ENCODE assay signal across 27 mouse cellular contexts in the genomic region with DNA sequence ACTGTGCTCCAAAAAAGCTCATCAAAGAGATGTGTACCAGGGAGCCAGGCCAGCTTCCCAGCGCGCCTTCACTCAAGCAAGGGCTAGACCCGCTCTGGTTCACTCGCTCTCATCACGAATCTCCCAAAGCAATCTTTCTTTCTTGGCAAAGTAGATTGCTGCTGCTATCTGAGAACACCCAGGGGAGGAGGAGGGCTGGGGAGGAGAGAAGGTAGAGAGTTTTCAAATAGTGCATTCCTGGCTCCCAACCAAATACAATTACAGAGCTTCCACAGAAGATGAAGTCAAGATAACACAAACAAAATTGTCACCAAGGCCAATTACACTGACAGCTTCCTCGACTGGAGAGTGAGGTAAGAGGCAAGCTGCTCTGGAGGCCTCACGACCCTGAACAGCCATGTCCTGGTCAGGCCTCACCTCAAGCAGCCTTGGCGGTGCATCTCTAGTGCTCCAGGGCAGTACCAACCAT. TPM values are rescaled to one million over a fixed set of nuclear protein-coding genes. Genes with fewer than 3 reads are reported as not detected.
A peak's percentile ranks its signal among the peaks of the same experiment; 100 is the strongest.
DNase-seq lines count a peak whose midpoint lies in the region; ATAC-seq and TF ChIP-seq lines count a peak whose summit lies in the region.
"Had no signal": no experiment of that assay in that cellular context is flagged by ENCODE, and none has a peak within 500 bp of the region (broad histone marks: within the 10 kb centered on the region; RNA-seq: fewer than 3 reads in every experiment).

No protein-coding gene starts in this region.

- 0 out of 2 replicates have a peak overlapping the region, but pooled peaks have one; percentile 6 for H3K27ac ChIP-seq in embryonic facial prominence, embryonic 12.5 days
- H3K27ac ChIP-seq in hindbrain, embryonic 14.5 days: no peak overlapping the region
- H3K27ac ChIP-seq: heart, embryonic 15.5 days; intestine, embryonic 15.5 days; layer of hippocampus, adult 2 months; liver, embryonic 12.5 days; midbrain, embryonic 13.5 days; neural tube, embryonic 12.5 days had no signal

- peak; percentile 88 for ATAC-seq in G1E (ENCODE audit: extremely low read depth, insufficient number of reproducible peaks, low FRiP score, poor library complexity, severe bottlenecking)
- peak; percentile 49; the same call in 1 of the 2 replicates for ATAC-seq in embryonic facial prominence, embryonic 12.5 days (ENCODE audit: insufficient number of reproducible peaks, insufficient read depth, low FRiP score, low TSS enrichment)
- no peak for ATAC-seq in hindbrain, embryonic 14.5 days (ENCODE audit: low FRiP score)
- ATAC-seq: forebrain, embryonic 14.5 days; hindbrain, embryonic 16.5 days; intestine, embryonic 15.5 days; liver, embryonic 12.5 days; midbrain, embryonic 13.5 days; Patski had no signal

- peak; percentile 37 for DNase-seq in adrenal gland, postnatal 14 days
- no peak for DNase-seq in adrenal gland, adult 2 months
- DNase-seq in heart, adult 11 months: peak; percentile 63
- DNase-seq in heart, postnatal 36 days: no peak
- peak; percentile 53 for DNase-seq in G1E (ENCODE audit: low spot score)
- no peak for DNase-seq in hindbrain, embryonic 14.5 days (ENCODE audit: low spot score)
- DNase-seq in kidney, adult 8-10 months: no peak
- DNase-seq: cerebellum, adult 2 months; cerebellum, postnatal 25 days; embryo, embryonic 11 days; kidney, postnatal 25 days; lung, embryonic 14.5 days; lung, postnatal 4 days; retina, postnatal 1 day; right cerebral cortex, postnatal 25 days; spleen, adult 18-20 months had no signal

- H3K4me3 ChIP-seq in G1E (ENCODE audit: low read depth, low read length): peak overlapping the region; percentile 42; the same call in 1 of the 2 replicates
- no peak overlapping the region for H3K4me3 ChIP-seq in embryonic facial prominence, embryonic 12.5 days
- no peak overlapping the region for H3K4me3 ChIP-seq in hindbrain, embryonic 14.5 days (replicated peaks; ENCODE audit: low read length)
- H3K4me3 ChIP-seq: erythroblast, embryonic 14.5 days; heart, embryonic 15.5 days; intestine, embryonic 15.5 days; layer of hippocampus, adult 2 months; liver, embryonic 12.5 days; midbrain, embryonic 13.5 days; neural tube, embryonic 12.5 days had no signal

- H3K36me3 ChIP-seq in G1E (replicated peaks): peaks cover 82% of the 10 kb centered on the region
- H3K36me3 ChIP-seq in embryonic facial prominence, embryonic 12.5 days: peaks cover 37% of the 10 kb centered on the region
- H3K36me3 ChIP-seq in hindbrain, embryonic 14.5 days (replicated peaks; ENCODE audit: control insufficient read depth, insufficient read depth): peaks cover 34% of the 10 kb centered on the region; the same call in 1 of the 2 replicates

- H3K4me2 ChIP-seq in embryonic facial prominence, embryonic 12.5 days (replicated peaks): no peak overlapping the region
- H3K4me2 ChIP-seq in hindbrain, embryonic 14.5 days (replicated peaks): no peak overlapping the region
- H3K4me2 ChIP-seq: heart, embryonic 15.5 days; intestine, embryonic 15.5 days; liver, embryonic 12.5 days; lung, embryonic 14.5 days; midbrain, embryonic 13.5 days; neural tube, embryonic 12.5 days had no signal

- peaks cover 83% of the 10 kb centered on the region for H3K4me1 ChIP-seq in G1E (ENCODE audit: insufficient read depth, low read depth, low read length)
- H3K4me1 ChIP-seq in embryonic facial prominence, embryonic 12.5 days: peaks cover 26% of the 10 kb centered on the region
- peaks cover 23% of the 10 kb centered on the region for H3K4me1 ChIP-seq in hindbrain, embryonic 14.5 days (replicated peaks; ENCODE audit: control insufficient read depth, insufficient read depth, low read length)

- no peak for TF ChIP-seq CTCF in G1E (IDR thresholded peaks at IDR 0.05; ENCODE audit: low read depth, low read length)

- H3K9ac ChIP-seq in embryonic facial prominence, embryonic 12.5 days: no peak overlapping the region
- no peak overlapping the region for H3K9ac ChIP-seq in hindbrain, embryonic 14.5 days
- H3K9ac ChIP-seq: heart, embryonic 15.5 days; intestine, embryonic 15.5 days; liver, embryonic 12.5 days; lung, embryonic 14.5 days; midbrain, embryonic 13.5 days; neural tube, embryonic 12.5 days had no signal

- no peaks in the 10 kb centered on the region for H3K27me3 ChIP-seq in G1E (ENCODE audit: insufficient read depth, low read length)
- H3K27me3 ChIP-seq in embryonic facial prominence, embryonic 12.5 days: no peaks in the 10 kb centered on the region
- H3K27me3 ChIP-seq in hindbrain, embryonic 14.5 days (ENCODE audit: control insufficient read depth, insufficient read depth, low read length): no peaks in the 10 kb centered on the region
- H3K27me3 ChIP-seq: heart, embryonic 15.5 days; intestine, embryonic 15.5 days; liver, embryonic 12.5 days; midbrain, embryonic 13.5 days; neural tube, embryonic 12.5 days; Patski had no signal

- H3K9me3 ChIP-seq in G1E (replicated peaks): no peaks in the 10 kb centered on the region
- no peaks in the 10 kb centered on the region for H3K9me3 ChIP-seq in embryonic facial prominence, embryonic 12.5 days
- no peaks in the 10 kb centered on the region for H3K9me3 ChIP-seq in hindbrain, embryonic 14.5 days (ENCODE audit: control insufficient read depth, low read length)
- H3K9me3 ChIP-seq: heart, embryonic 15.5 days; intestine, embryonic 15.5 days; liver, embryonic 12.5 days; midbrain, embryonic 13.5 days; neural tube, embryonic 12.5 days had no signal

- WGBS in embryonic facial prominence, embryonic 12.5 days: 52% methylated on average over 8 of the region's 8 CpGs
- 74% methylated on average over 8 of the region's 8 CpGs for WGBS in hindbrain, embryonic 14.5 days

- intact Hi-C loops in heart, postnatal 36 days (cut with DNase I): no loop called here

RNA-seq across cellular contexts. Expression of gene Tmem131l, which starts 12.2 kb away (rescaled TPM):
- total RNA-seq in adrenal gland, postnatal 14 days (2021): 45.7 and 60.1 TPM in 2 replicates
- total RNA-seq in adrenal gland, adult 2 months (2021): 10 to 100 TPM; 25.9 to 26.6 TPM
- polyA plus RNA-seq in adrenal gland, adult 2 months (2012; rRNA removed): 43.8 and 48.2 TPM in 2 replicates
- total RNA-seq in heart, postnatal 36 days (2021): 10 to 100 TPM; 25.5 to 26.1 TPM
- total RNA-seq in G1E (2014; fragmentation: Nextera tagmentation): 60.5 and 97.1 TPM in 2 replicates
- total RNA-seq in G1E (2017): 41.3 and 43.4 TPM in 2 replicates
- polyA plus RNA-seq in G1E (2012): 35.0 and 37.2 TPM in 2 replicates
- polyA plus RNA-seq in embryonic facial prominence, embryonic 12.5 days (2016; fragmentation: Nextera tagmentation; extraction: Ambion mirVana): 74.9 and 84.7 TPM in 2 replicates
- 51.2 and 57.5 TPM in 2 replicates for polyA plus RNA-seq in hindbrain, embryonic 14.5 days (2014; fragmentation: Nextera tagmentation; extraction: Ambion mirVana)

Comparison
In these comparisons a context has a peak if more than half of its experiments do, and no peak if none do; other contexts are left out.
1. DNase-seq: peak in adrenal gland, postnatal 14 days (single experiment), heart, adult 11 months (single experiment) and G1E (single experiment); none in adrenal gland, adult 2 months (single experiment), heart, postnatal 36 days (0 of 2), hindbrain, embryonic 14.5 days (single experiment) and kidney, adult 8-10 months (0 of 2).